ENCODE assay signal across 8 mouse cellular contexts in the genomic region with DNA sequence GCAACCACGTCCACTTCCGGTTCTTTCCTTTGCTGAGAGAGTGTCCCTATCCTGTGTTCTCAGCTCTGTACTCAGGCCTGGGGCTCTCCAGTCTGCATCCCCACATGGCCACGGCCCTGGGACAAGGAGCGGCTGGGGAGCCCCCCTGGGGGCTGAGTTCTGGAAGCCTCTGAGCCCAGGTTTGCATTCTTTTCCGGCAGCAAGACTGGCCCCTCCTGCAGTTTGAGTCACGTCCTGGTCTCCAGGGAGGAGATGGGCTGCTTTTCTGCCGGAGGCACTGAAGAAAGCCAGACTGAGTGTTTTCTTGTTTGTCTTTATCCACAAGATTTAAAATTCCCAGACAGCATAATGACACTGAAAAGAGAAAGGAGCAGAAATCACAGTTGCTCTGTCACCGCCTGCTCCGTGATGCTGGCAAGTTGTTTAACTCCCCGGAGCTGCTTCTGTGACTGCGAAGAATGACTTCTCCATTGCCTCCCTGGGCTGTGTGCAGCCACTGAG.
DNase-seq lines count a peak whose midpoint lies in the region; ATAC-seq and TF ChIP-seq lines count a peak whose summit lies in the region.

No protein-coding gene starts in this region.

- no peaks in the 10 kb centered on the region; the same call in 1 of the 2 replicates for H3K4me1 ChIP-seq in kidney, adult 2 months (ENCODE audit: control insufficient read depth, insufficient read depth, low read length)
- H3K4me1 ChIP-seq in embryonic facial prominence, embryonic 13.5 days, result peaks cover 33% of the 10 kb centered on the region
- H3K4me1 ChIP-seq in heart, embryonic 14.5 days (ENCODE audit: control insufficient read depth in 2 of 2, insufficient read depth in 2 of 2, low read length in 2 of 2), result peaks cover 44 to 59% of the 10 kb centered on the region in 2 experiments
- peaks cover 27% of the 10 kb centered on the region for H3K4me1 ChIP-seq in midbrain, embryonic 12.5 days
- H3K4me1 ChIP-seq in liver, embryonic 11.5 days (replicated peaks; ENCODE audit: control insufficient read depth, insufficient read depth, low read length), result peaks cover 15% of the 10 kb centered on the region

- H3K27me3 ChIP-seq in kidney, adult 2 months (replicated peaks; ENCODE audit: control insufficient read depth, insufficient read depth, low read length), result no peaks in the 10 kb centered on the region
- no peaks in the 10 kb centered on the region for H3K27me3 ChIP-seq in embryonic facial prominence, embryonic 13.5 days
- no peaks in the 10 kb centered on the region for H3K27me3 ChIP-seq in heart, embryonic 14.5 days (ENCODE audit: control insufficient read depth, insufficient read depth, low read length)
- no peaks in the 10 kb centered on the region for H3K27me3 ChIP-seq in midbrain, embryonic 12.5 days
- no peaks in the 10 kb centered on the region for H3K27me3 ChIP-seq in liver, embryonic 11.5 days (replicated peaks; ENCODE audit: control insufficient read depth, insufficient read depth, low read length)

- no peak overlapping the region for H3K4me3 ChIP-seq in kidney, adult 2 months (ENCODE audit: insufficient read depth, low read depth, low read length)
- no peak overlapping the region for H3K4me3 ChIP-seq in embryonic facial prominence, embryonic 13.5 days
- H3K4me3 ChIP-seq in heart, embryonic 14.5 days (ENCODE audit: control insufficient read depth in 1 of 2, insufficient read depth in 1 of 2, low read depth in 1 of 2, low read length in 2 of 2), result no peak overlapping the region
- H3K4me3 ChIP-seq in midbrain, embryonic 12.5 days, result 0 out of 2 replicates have a peak overlapping the region, but pooled peaks have one; percentile 10
- no peak overlapping the region for H3K4me3 ChIP-seq in liver, embryonic 11.5 days (ENCODE audit: low read depth, low read length)

- TF ChIP-seq CTCF in kidney, adult 2 months (conservative IDR thresholded peaks at IDR 0.05; ENCODE audit: insufficient read depth, insufficient read length, low read depth, low read length), result no peak

- H3K9me3 ChIP-seq in embryonic facial prominence, embryonic 13.5 days, result no peaks in the 10 kb centered on the region
- no peaks in the 10 kb centered on the region for H3K9me3 ChIP-seq in heart, embryonic 14.5 days (ENCODE audit: control insufficient read depth, low read length)
- H3K9me3 ChIP-seq in midbrain, embryonic 12.5 days, result no peaks in the 10 kb centered on the region
- no peaks in the 10 kb centered on the region for H3K9me3 ChIP-seq in liver, embryonic 11.5 days (ENCODE audit: control insufficient read depth, low read length)

- WGBS in kidney, adult 2 months, result 36% methylated on average over 11 of the region's 11 CpGs
- 11% methylated on average over 11 of the region's 11 CpGs for WGBS in embryonic facial prominence, embryonic 13.5 days
- 16% methylated on average over 11 of the region's 11 CpGs for WGBS in heart, embryonic 14.5 days
- WGBS in midbrain, embryonic 12.5 days, result 22% methylated on average over 11 of the region's 11 CpGs
- 31% methylated on average over 11 of the region's 11 CpGs for WGBS in liver, embryonic 11.5 days

- H3K4me2 ChIP-seq in embryonic facial prominence, embryonic 13.5 days, result peak overlapping the region; percentile 41
- peak overlapping the region; percentile 51 for H3K4me2 ChIP-seq in heart, embryonic 14.5 days (ENCODE audit: low read length)
- peak overlapping the region; percentile 9; the same call in 1 of the 2 replicates for H3K4me2 ChIP-seq in midbrain, embryonic 12.5 days (replicated peaks)
- H3K4me2 ChIP-seq in liver, embryonic 11.5 days, result no peak overlapping the region; the same call in 1 of the 2 replicates

- no peak for ATAC-seq in embryonic facial prominence, embryonic 13.5 days (ENCODE audit: insufficient number of reproducible peaks, insufficient read depth, low FRiP score, low TSS enrichment, low read depth)
- no peak for ATAC-seq in heart, embryonic 14.5 days (ENCODE audit: insufficient number of reproducible peaks, insufficient read depth, low FRiP score, low read depth)
- no peak for ATAC-seq in midbrain, embryonic 12.5 days (ENCODE audit: low FRiP score, low read depth)
- no peak for ATAC-seq in liver, embryonic 11.5 days (replicated peaks; ENCODE audit: low FRiP score)
- ATAC-seq in granulocyte monocyte progenitor cell, adult 5-6 weeks (replicated peaks; ENCODE audit: poor library complexity, severe bottlenecking), result no peak

- DNase-seq in kidney, postnatal 4 days, result peak; percentile 49 to 61
- no peak for DNase-seq in kidney, adult 2 months
- DNase-seq in liver, embryonic 11.5 days (ENCODE audit: low spot score), result no peak
- DNase-seq in thymus, postnatal 36 days, result no peak

- no peak for TF ChIP-seq POLR2A in kidney, adult 2 months (IDR thresholded peaks at IDR 0.05; ENCODE audit: low read depth, low read length)

- H3K27ac ChIP-seq in kidney, adult 2 months (ENCODE audit: insufficient read depth, low read depth, low read length), result no peak overlapping the region
- peak overlapping the region; percentile 60 for H3K27ac ChIP-seq in embryonic facial prominence, embryonic 13.5 days
- H3K27ac ChIP-seq in heart, embryonic 14.5 days (replicated peaks in 1 of 2; ENCODE audit: control insufficient read depth in 1 of 2, insufficient read depth in 1 of 2, low read depth in 2 of 2, low read length in 2 of 2), result peak overlapping the region; percentile 70 to 88
- H3K27ac ChIP-seq in midbrain, embryonic 12.5 days (replicated peaks), result peak overlapping the region; percentile 68
- no peak overlapping the region for H3K27ac ChIP-seq in liver, embryonic 11.5 days (ENCODE audit: low read depth, low read length)

- no peaks in the 10 kb centered on the region for H3K36me3 ChIP-seq in kidney, adult 2 months (ENCODE audit: control insufficient read depth, insufficient read depth, low read length)
- no peaks in the 10 kb centered on the region for H3K36me3 ChIP-seq in embryonic facial prominence, embryonic 13.5 days
- no peaks in the 10 kb centered on the region for H3K36me3 ChIP-seq in heart, embryonic 14.5 days (ENCODE audit: control insufficient read depth, insufficient read depth, low read length)
- no peaks in the 10 kb centered on the region for H3K36me3 ChIP-seq in midbrain, embryonic 12.5 days
- no peaks in the 10 kb centered on the region for H3K36me3 ChIP-seq in liver, embryonic 11.5 days (ENCODE audit: control insufficient read depth, insufficient read depth, low read length)

- H3K9ac ChIP-seq in embryonic facial prominence, embryonic 13.5 days, result peak overlapping the region; percentile 32; the same call in 1 of the 2 replicates
- H3K9ac ChIP-seq in heart, embryonic 14.5 days (ENCODE audit: low read length), result peak overlapping the region; percentile 39; the same call in 1 of the 2 replicates
- H3K9ac ChIP-seq in midbrain, embryonic 12.5 days (replicated peaks), result no peak overlapping the region
- H3K9ac ChIP-seq in liver, embryonic 11.5 days (ENCODE audit: low read depth, low read length), result no peak overlapping the region

Comparison
In these comparisons a context has a peak if more than half of its experiments do, and no peak if none do; other contexts are left out.
1. DNase-seq: peak in kidney, postnatal 4 days (2 of 2); none in kidney, adult 2 months (single experiment), liver, embryonic 11.5 days (single experiment) and thymus, postnatal 36 days (0 of 2).
2. H3K27ac ChIP-seq: peak in embryonic facial prominence, embryonic 13.5 days (single experiment), heart, embryonic 14.5 days (2 of 2) and midbrain, embryonic 12.5 days (single experiment); none in kidney, adult 2 months (single experiment) and liver, embryonic 11.5 days (single experiment).
3. H3K9ac ChIP-seq: peak in embryonic facial prominence, embryonic 13.5 days (single experiment) and heart, embryonic 14.5 days (single experiment); none in midbrain, embryonic 12.5 days (single experiment) and liver, embryonic 11.5 days (single experiment).